Mouse (Mus musculus): Measurements from ENCODE around the gene Cpsf6. TPM values are rescaled to one million over a fixed set of nuclear protein-coding genes. Genes with fewer than 3 reads are reported as not detected.

The Cpsf6 gene
- polyA plus RNA-seq, 1 experiment from 2014 or later = 164 TPM

DNA sequence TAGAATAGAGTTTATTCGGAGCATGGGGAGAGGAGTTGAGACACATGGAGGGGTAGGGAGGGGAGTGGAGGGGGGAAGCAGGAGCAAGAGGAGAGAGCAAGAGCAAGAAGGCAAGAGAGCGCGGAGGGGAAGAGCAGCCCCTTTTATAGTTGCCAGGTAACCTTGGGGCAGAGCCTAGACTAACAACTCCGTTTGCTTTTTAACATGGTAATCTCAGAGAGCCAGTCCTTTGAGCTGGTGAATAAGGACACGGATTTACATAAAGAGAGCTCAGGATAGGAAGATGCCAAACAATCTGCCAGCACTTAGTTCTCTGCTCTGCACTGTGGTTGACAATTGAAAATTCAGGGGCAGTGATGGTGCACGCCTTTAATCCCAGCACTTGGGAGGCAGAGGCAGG lies 31.3 kb upstream of the Cpsf6 start:
- no peak overlapping the region for H3K9ac ChIP-seq
- WGBS = 71% methylated on average over 6 of the region's 6 CpGs
- no peaks in the 10 kb centered on the region for H3K36me3 ChIP-seq
- H3K27me3 ChIP-seq = no peaks in the 10 kb centered on the region
- H3K9me3 ChIP-seq (replicated peaks) = no peaks in the 10 kb centered on the region
- ATAC-seq (replicated peaks; ENCODE audit: low FRiP score) = no peak
- H3K4me1 ChIP-seq = peaks cover 9% of the 10 kb centered on the region
- no peak overlapping the region for H3K4me3 ChIP-seq (replicated peaks)
- H3K27ac ChIP-seq = no peak overlapping the region
- H3K4me2 ChIP-seq = no peak overlapping the region

DNA sequence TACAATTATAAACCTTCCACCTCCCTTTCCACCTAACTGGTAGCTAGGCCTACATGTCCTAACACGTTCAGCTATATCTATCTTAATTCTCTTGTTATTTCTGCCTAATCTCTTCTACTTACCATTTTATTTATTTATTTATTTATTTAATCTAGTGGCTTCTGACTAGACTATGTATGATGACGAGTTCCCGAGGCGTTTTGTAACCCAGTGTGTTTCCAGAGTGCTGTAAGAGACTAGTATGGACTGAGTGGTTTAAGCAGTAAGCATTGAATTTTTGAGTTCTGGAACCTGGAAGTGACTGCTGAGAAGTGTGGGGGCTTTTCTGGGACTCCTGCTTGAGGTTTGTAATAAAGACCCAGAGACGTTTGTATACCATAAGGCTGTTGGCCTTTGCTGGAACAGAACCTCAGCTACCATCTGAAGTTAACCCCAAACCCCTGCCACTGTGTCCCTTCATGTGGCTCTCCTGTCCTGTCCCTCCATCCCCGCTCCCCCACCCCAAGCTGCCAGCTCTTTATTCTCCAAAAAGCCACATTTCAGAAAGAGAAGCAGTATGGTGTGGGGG lies 30.8 kb upstream of the Cpsf6 start:
- Histone ChIP-seq H3K9me3 (replicated peaks) (no peaks in the 10 kb centered on the region), H3K4me1 (peaks cover 9% of the 10 kb centered on the region), H3K36me3 (no peaks in the 10 kb centered on the region), H3K27me3 (no peaks in the 10 kb centered on the region), H3K4me2 (no peak overlapping the region), H3K9ac (no peak overlapping the region), H3K4me3 (replicated peaks) (no peak overlapping the region), H3K27ac (no peak overlapping the region)
- no peak for ATAC-seq (replicated peaks; ENCODE audit: low FRiP score)
- WGBS = 88% methylated on average over 6 of the region's 6 CpGs

DNA sequence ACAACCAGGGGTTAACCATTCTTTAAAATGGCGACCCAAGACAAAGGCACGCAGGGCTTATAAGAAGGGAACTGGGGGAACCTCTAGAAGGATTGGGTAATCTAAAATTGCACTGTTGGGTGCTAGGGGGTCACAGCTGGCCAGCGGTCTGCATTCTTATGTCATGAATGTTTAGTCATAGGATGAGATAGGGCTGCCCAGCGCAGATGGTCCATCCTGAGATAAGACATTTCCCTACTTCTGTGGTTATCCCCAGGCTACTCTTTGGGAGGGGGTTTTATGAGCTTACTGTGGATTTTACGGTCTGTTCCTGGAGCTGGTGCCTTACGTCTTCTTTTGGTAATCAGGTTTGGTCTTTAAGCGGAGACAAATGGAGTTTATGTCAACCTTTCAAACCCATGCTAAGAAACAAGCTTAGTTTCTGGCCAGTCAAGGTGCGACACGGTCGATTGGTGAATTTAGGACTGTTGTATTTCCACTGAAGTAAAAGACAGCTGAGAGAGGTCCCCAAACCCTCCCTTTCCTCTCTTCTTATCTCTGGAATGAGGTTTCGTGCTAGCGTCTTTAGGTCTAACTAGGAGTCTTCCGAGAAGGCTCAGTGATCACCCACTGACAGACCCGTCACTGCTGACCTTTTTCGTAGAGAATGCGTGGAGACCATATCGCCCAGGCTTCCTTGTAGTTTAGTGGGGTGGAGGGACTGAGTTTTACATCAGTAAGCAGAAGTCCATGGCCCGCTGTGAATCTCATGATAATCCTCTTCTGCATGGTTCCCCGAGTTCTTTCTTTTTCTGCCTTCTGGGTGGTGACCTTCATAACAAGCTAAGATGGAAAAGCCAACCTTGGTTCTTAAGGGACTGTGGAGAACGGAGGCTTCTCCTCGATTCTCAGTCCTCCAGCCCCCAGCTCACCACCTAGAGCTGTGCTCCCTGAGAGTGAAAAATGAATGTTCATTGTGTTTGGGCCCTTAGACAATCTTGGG lies 29.8 kb upstream of the Cpsf6 start:
- H3K4me1 ChIP-seq = peaks cover 9% of the 10 kb centered on the region
- WGBS = 73% methylated on average over 21 of the region's 21 CpGs
- no peak overlapping the region for H3K4me2 ChIP-seq
- no peaks in the 10 kb centered on the region for H3K9me3 ChIP-seq (replicated peaks)
- no peaks in the 10 kb centered on the region for H3K36me3 ChIP-seq
- H3K27me3 ChIP-seq = no peaks in the 10 kb centered on the region
- H3K27ac ChIP-seq = no peak overlapping the region
- ATAC-seq (replicated peaks; ENCODE audit: low FRiP score) = no peak
- H3K4me3 ChIP-seq (replicated peaks) = no peak overlapping the region
- H3K9ac ChIP-seq = no peak overlapping the region

DNA sequence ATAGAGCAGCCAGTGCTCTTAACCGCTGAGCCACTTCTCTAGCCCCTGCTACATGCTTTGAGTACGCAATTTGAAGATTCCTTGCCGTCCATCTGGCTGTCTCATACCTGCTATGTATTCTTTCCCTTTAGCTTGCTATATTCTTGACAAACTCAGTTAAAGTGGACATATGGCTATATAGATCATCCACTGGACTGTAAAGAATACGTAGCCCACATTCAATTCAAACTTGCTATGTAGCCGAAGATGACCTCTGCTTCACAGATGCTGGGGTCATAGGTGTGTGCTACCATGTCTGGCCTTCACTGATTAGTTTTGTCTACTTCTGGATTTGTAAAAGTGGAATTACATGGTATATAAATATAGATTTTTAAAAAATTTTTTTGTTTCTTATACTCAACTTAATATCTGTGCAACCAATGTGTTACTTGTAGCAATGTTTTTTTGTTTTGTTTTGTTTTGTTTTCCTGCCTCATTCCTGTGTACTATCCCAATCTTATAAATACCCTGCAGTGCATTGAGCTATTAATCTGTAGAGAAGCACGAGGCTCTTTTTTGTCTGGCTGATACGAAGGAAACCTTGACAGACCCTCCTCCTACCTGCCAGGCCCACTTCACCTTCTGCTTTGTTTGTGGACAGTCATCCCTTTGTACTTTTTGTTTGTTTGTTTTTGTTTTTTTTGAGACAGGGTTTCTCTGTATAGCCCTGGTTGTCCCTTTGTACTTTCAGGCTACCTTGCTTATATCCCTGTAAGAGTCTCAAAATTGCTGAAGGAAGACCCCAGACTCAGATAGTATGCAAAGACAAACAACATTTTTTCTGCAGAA lies 28.9 kb upstream of the Cpsf6 start:
- Histone ChIP-seq H3K9me3 (replicated peaks) (no peaks in the 10 kb centered on the region), H3K9ac (no peak overlapping the region), H3K4me3 (replicated peaks) (no peak overlapping the region), H3K27ac (no peak overlapping the region), H3K4me1 (peaks cover 9% of the 10 kb centered on the region; the same call in 1 of the 2 replicates), H3K36me3 (no peaks in the 10 kb centered on the region), H3K4me2 (no peak overlapping the region), H3K27me3 (no peaks in the 10 kb centered on the region)
- ATAC-seq (replicated peaks; ENCODE audit: low FRiP score) = no peak
- 88% methylated on average over 7 of the region's 7 CpGs for WGBS

DNA sequence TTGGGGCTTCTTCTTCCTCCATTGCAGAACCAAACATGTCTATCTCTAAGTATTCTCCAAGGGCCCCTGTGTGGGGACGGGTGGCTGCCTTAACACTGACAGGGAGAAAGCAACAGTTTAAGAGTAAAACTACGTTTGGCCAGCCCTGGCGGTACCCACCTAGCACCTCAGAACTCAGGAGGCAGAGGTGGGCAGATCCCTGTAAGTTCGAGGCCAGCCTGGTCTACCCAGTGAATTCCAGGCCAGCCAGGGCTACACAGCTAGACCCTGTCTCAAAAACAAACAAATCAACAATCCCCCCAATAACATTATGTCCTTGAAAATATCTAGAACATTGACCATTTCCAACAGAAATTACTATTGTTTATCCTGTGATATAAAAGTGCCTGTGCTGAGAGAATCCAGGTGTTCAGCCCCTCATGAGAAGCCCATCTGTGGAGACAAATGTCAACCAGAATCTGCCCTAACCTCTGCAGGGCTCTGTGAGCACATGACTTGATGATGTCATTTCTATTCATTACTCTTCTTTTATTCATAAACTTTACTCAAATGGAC lies 28.0 kb upstream of the Cpsf6 start:
- Histone ChIP-seq H3K4me2 (no peak overlapping the region), H3K27ac (no peak overlapping the region), H3K4me3 (replicated peaks) (no peak overlapping the region), H3K27me3 (no peaks in the 10 kb centered on the region), H3K9ac (no peak overlapping the region), H3K4me1 (peaks cover 6% of the 10 kb centered on the region; the same call in 1 of the 2 replicates), H3K36me3 (no peaks in the 10 kb centered on the region), H3K9me3 (replicated peaks) (no peaks in the 10 kb centered on the region)
- ATAC-seq (replicated peaks; ENCODE audit: low FRiP score) = no peak
- 76% methylated on average over 4 of the region's 4 CpGs for WGBS

GRCm38 (mm10) chr10:117406843-117407733 lies 27.3 kb upstream of the Cpsf6 start:
- 89% methylated on average over 8 of the region's 8 CpGs for WGBS
- no peak for ATAC-seq (replicated peaks; ENCODE audit: low FRiP score)
- Histone ChIP-seq H3K36me3 (no peaks in the 10 kb centered on the region), H3K4me3 (replicated peaks) (no peak overlapping the region), H3K9me3 (replicated peaks) (no peaks in the 10 kb centered on the region), H3K27me3 (no peaks in the 10 kb centered on the region), H3K27ac (no peak overlapping the region), H3K9ac (no peak overlapping the region), H3K4me1 (peaks cover 5% of the 10 kb centered on the region; the same call in 1 of the 2 replicates), H3K4me2 (no peak overlapping the region)

DNA sequence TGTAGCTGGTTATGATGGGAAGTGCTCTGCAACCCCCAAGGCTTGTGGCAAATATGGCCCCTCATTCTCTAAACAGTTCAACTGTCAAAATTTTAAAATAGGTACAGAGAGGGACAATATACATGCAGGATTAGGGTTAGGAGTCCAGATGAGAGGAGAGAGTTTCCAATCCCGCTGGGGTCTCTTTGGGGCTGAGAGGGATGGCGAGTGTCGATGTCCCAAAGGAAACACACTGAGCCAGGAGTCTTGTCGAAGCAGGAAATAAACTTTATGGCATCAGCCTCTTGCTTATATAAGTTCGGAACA lies 26.4 kb upstream of the Cpsf6 start:
- ATAC-seq (replicated peaks; ENCODE audit: low FRiP score) = no peak
- H3K36me3 ChIP-seq = no peaks in the 10 kb centered on the region
- H3K9ac ChIP-seq = no peak overlapping the region
- H3K4me2 ChIP-seq = no peak overlapping the region
- H3K4me3 ChIP-seq (replicated peaks) = no peak overlapping the region
- 67% methylated on average over 5 of the region's 5 CpGs for WGBS
- H3K27ac ChIP-seq = no peak overlapping the region
- H3K27me3 ChIP-seq = no peaks in the 10 kb centered on the region
- H3K4me1 ChIP-seq = no peaks in the 10 kb centered on the region
- no peaks in the 10 kb centered on the region for H3K9me3 ChIP-seq (replicated peaks)

DNA sequence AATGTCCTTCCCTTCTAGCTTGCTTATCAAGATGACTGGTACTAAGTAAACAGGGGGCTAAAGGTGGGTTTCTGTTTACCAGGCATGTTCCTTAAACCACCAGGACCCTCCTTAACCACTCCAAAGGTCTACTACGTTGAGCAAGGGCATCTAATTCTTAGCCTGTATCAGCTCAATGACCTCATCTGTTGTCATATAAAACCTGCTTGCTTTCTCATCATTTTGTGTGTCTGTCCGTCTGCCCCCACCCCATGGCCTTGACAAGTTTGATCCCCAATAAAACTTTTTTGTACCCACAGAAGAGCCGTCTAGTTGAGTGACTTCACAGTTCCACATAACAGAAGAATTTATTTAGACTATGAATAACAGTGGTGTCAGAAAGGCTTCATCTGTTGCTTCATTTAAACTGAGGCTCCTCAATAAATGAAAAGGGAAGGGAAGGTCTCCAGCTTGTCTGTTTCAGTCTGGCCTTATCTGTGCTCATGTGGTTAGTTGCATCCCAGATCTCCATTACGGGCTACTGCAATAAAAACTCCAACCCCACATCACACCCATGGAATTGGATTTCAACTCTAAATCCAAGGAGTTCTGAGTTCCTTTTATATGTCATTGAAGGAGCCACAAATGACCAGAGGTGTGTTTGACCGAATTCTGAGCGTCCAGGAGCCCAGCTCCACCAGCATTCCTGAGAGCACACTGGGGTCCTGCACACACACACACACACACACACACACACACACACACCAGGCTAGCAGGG lies 25.9 kb upstream of the Cpsf6 start:
- Histone ChIP-seq H3K4me3 (replicated peaks) (no peak overlapping the region), H3K4me1 (no peaks in the 10 kb centered on the region), H3K36me3 (no peaks in the 10 kb centered on the region), H3K4me2 (no peak overlapping the region), H3K9me3 (replicated peaks) (no peaks in the 10 kb centered on the region), H3K27me3 (no peaks in the 10 kb centered on the region), H3K9ac (no peak overlapping the region), H3K27ac (no peak overlapping the region)
- ATAC-seq (replicated peaks; ENCODE audit: low FRiP score) = no peak
- WGBS = 79% methylated on average over 6 of the region's 6 CpGs

DNA sequence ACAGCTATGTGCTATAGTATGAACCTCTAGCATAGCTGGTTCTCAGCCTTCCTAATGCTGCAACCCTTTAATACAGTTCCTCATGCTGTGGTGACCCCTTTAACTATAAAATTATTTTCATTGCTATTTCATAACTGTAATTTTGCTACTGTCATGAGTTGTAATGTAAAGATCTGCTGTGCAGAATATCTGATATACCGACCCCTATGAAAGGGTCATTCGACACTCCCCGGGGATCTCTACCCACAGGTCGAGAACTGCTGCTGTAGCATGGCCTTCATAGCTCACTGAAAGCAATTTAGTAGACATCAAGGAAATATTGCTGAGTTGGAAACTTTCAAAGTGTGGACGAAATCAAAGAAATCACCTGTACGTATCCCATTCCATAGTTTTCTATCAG lies 24.6 kb upstream of the Cpsf6 start:
- Histone ChIP-seq H3K4me3 (replicated peaks) (no peak overlapping the region), H3K27ac (no peak overlapping the region), H3K36me3 (no peaks in the 10 kb centered on the region), H3K4me2 (no peak overlapping the region), H3K4me1 (no peaks in the 10 kb centered on the region), H3K9ac (no peak overlapping the region), H3K27me3 (no peaks in the 10 kb centered on the region), H3K9me3 (replicated peaks) (no peaks in the 10 kb centered on the region)
- WGBS = 89% methylated on average over 6 of the region's 6 CpGs
- no peak for ATAC-seq (replicated peaks; ENCODE audit: low FRiP score)

GRCm38 (mm10) chr10:117403344-117403953 lies 23.6 kb upstream of the Cpsf6 start:
- Histone ChIP-seq H3K4me2 (no peak overlapping the region), H3K4me1 (no peaks in the 10 kb centered on the region), H3K36me3 (no peaks in the 10 kb centered on the region), H3K9ac (no peak overlapping the region), H3K27ac (no peak overlapping the region), H3K9me3 (replicated peaks) (no peaks in the 10 kb centered on the region), H3K27me3 (no peaks in the 10 kb centered on the region), H3K4me3 (replicated peaks) (no peak overlapping the region)
- no peak for ATAC-seq (replicated peaks; ENCODE audit: low FRiP score)
- 66% methylated on average over 15 of the region's 15 CpGs for WGBS
